Mouse (Mus musculus) brain, embryonic 14.5 days (tissue): ENCODE results near the gene Tcta.

Experiments used
- CTCF ChIP-seq: fragments of 200-500 bp; IDR thresholded peaks from 2 replicates; pipeline ENCODE4 v1.5.1; 2012; ENCODE audit warnings: inconsistent platforms, mild to moderate bottlenecking, moderate library complexity, borderline replicate concordance; ENCODE audit not compliant: insufficient read depth, insufficient read length; ENCODE audit errors: extremely low read depth
- POLR2A ChIP-seq: fragments of 200-500 bp; IDR thresholded peaks from 2 replicates; pipeline ENCODE4 v1.6.1; 2012; ENCODE audit warnings: mild to moderate bottlenecking, inconsistent platforms, borderline replicate concordance; ENCODE audit not compliant: poor library complexity, insufficient read depth, insufficient read length, severe bottlenecking; ENCODE audit errors: extremely low read depth

DNA sequence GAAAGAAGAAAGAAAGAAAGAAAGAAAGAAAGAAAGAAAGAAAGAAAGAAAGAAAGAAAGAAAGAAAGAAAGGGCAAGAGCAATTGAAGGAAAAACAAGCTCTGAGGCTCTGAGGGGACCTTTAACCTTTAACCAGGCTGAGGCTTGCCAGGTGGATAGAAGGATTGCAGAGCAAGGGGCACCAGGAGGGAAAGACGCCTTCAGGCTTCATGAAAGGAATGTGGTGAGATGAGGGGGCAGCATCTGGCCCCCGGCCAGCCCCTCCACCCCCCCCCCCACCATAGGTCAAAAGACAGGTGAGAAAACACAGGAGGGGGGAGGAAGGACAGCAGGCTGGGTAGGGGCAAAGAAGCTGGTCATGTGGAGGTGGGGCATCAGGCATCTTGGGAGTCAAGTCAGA is 34.0 kb downstream of the Tcta start:
- TF ChIP-seq CTCF, result no peak
- no peak for TF ChIP-seq POLR2A
